Mouse (Mus musculus) MEL (cell line): ENCODE data around the gene Serinc3. TPM values are rescaled to one million over a fixed set of nuclear protein-coding genes. Genes with fewer than 3 reads are reported as not detected.

Source experiments
- polyA plus RNA-seq, 2 experiments: library from polyadenylated mRNA; stranded (reverse) in 1 of 2; unstranded in 1 of 2; fragments of >175 nt in 1 of 2; fragments of >200 nt in 1 of 2; gene quantifications; 2 replicates each; pipeline versions ENCODE4 v1.2.1 to v1.2.4; 2012; ENCODE audit warnings: low replicate concordance in 2 of 2, low read depth in 1 of 2; ENCODE audit not compliant: insufficient read length in 2 of 2, insufficient read depth in 1 of 2, missing spikeins in 1 of 2
- total RNA-seq: library from RNA; depleted of rRNA; stranded (reverse); fragments of 300-350 nt; gene quantifications from 2 replicates; pipeline ENCODE4 v1.2.3, GENCODE M21; 2012; rRNA removed

Serinc3 gene
- total and polyA plus RNA-seq, 3 experiments = 348 to 650 (median 637) TPM

Other genes starting within 250 kb of the Serinc3 start
- gene Jph2, start 247.1 kb downstream of the Serinc3 start, total RNA-seq = 0.03 and 0.04 TPM in 2 replicates
- under 1 TPM in 1 of 2 experiments, not detected in 1; 0.19 TPM for gene Jph2, start 247.1 kb downstream of the Serinc3 start, polyA plus RNA-seq
- gene Oser1, start 220.4 kb downstream of the Serinc3 start, total RNA-seq = 42.3 and 43.8 TPM in 2 replicates
- gene Oser1, start 220.4 kb downstream of the Serinc3 start, polyA plus RNA-seq = 10 to 100 TPM in 1 of 2 experiments, not detected in 1; 53.9 TPM
- gene Gdap1l1, start 206.7 kb downstream of the Serinc3 start, total RNA-seq = not detected in 2 replicates
- gene Gdap1l1, start 206.7 kb downstream of the Serinc3 start, polyA plus RNA-seq = not detected
- 7.6 and 10.6 TPM in 2 replicates for gene Fitm2, start 172.5 kb downstream of the Serinc3 start, total RNA-seq
- gene Fitm2, start 172.5 kb downstream of the Serinc3 start, polyA plus RNA-seq = 10 to 100 TPM in 1 of 2 experiments, 1 to 10 TPM in 1; 6.6 to 60.9 TPM
- not detected in 2 replicates for gene R3hdml, start 152.8 kb downstream of the Serinc3 start, total RNA-seq
- gene R3hdml, start 152.8 kb downstream of the Serinc3 start, polyA plus RNA-seq = not detected
- 0.29 and 0.39 TPM in 2 replicates for gene Hnf4a, start 138.3 kb downstream of the Serinc3 start, total RNA-seq
- gene Hnf4a, start 138.3 kb downstream of the Serinc3 start, polyA plus RNA-seq = 1 to 10 TPM in 1 of 2 experiments, not detected in 1; 1.1 TPM
- 17.1 and 20.4 TPM in 2 replicates for gene Ttpal, start 42.8 kb downstream of the Serinc3 start, total RNA-seq
- 10 to 100 TPM in 1 of 2 experiments, not detected in 1; 18.9 TPM for gene Ttpal, start 42.8 kb downstream of the Serinc3 start, polyA plus RNA-seq
- gene Pkig, start 13.3 kb upstream of the Serinc3 start, total RNA-seq = 74.6 and 79.5 TPM in 2 replicates
- 100 to 1,000 TPM in 1 of 2 experiments, not detected in 1; 160 TPM for gene Pkig, start 13.3 kb upstream of the Serinc3 start, polyA plus RNA-seq
- 35.1 and 36.7 TPM in 2 replicates for gene Ada, start 105.1 kb upstream of the Serinc3 start, total RNA-seq
- 10 to 100 TPM in 1 of 2 experiments, not detected in 1; 36.5 TPM for gene Ada, start 105.1 kb upstream of the Serinc3 start, polyA plus RNA-seq
- not detected in 2 replicates for gene Ccn5, start 175.7 kb upstream of the Serinc3 start, total RNA-seq
- not detected for gene Ccn5, start 175.7 kb upstream of the Serinc3 start, polyA plus RNA-seq
- gene Kcnk15, start 208.5 kb upstream of the Serinc3 start, total RNA-seq = not detected in 2 replicates
- not detected for gene Kcnk15, start 208.5 kb upstream of the Serinc3 start, polyA plus RNA-seq